Mouse (Mus musculus) frontal cortex, adult 2 months (tissue): ENCODE measurements around the gene Hsd17b6. TPM values are rescaled to one million over a fixed set of nuclear protein-coding genes. Genes with fewer than 3 reads are reported as not detected.
A peak's percentile ranks its signal among the peaks of the same experiment; 100 is the strongest.

ENCODE experiments used
- DNase-seq, 2 experiments: peaks; one replicate each; pipeline ENCODE4 v3.0.0; 2022; ENCODE audit warnings: low spot score in 1 of 2; ENCODE audit errors: extremely low spot score in 1 of 2
- polyA plus RNA-seq: library from polyadenylated mRNA; depleted of rRNA; stranded (reverse); fragments of >200 nt; gene quantifications from 2 replicates; pipeline ENCODE4 v1.2.3, GENCODE M21; 2012

Hsd17b6 gene
- polyA plus RNA-seq, 1 experiment, result 0.10 TPM

GRCm38 (mm10) chr10:128008207-128008889, 937 bp upstream of the Hsd17b6 start:
- DNase-seq, result peak; percentile 39 to 94

GRCm38 (mm10) chr10:128005479-128005878, 1.9 kb downstream of the Hsd17b6 start:
- no peak for DNase-seq

GRCm38 (mm10) chr10:128004918-128005317, 2.5 kb downstream of the Hsd17b6 start:
- no peak for DNase-seq

- DNase-seq, result no peak
Measured at GRCm38 (mm10) chr10:128003281-128003801, 4.1 kb downstream of the Hsd17b6 start.

GRCm38 (mm10) chr10:127998260-127998659, 9.2 kb downstream of the Hsd17b6 start:
- DNase-seq, result no peak

- DNase-seq, result no peak
Measured at GRCm38 (mm10) chr10:127996690-127997089, 10.7 kb downstream of the Hsd17b6 start.

GRCm38 (mm10) chr10:127985601-127986000, 21.8 kb downstream of the Hsd17b6 start:
- DNase-seq, result peak in 1 of 2 experiments; percentile 6

GRCm38 (mm10) chr10:127984650-127985049, 22.8 kb downstream of the Hsd17b6 start:
- DNase-seq, result peak; percentile 4 to 33

GRCm38 (mm10) chr10:127975503-127975902, 31.9 kb downstream of the Hsd17b6 start:
- no peak for DNase-seq

- DNase-seq, result no peak
Measured at GRCm38 (mm10) chr10:127974062-127974461, 33.3 kb downstream of the Hsd17b6 start.

GRCm38 (mm10) chr10:127971135-127971534, 36.3 kb downstream of the Hsd17b6 start:
- DNase-seq, result no peak

GRCm38 (mm10) chr10:127970359-127970831, 37.0 kb downstream of the Hsd17b6 start:
- DNase-seq, result no peak

GRCm38 (mm10) chr10:127969820-127970219, 37.6 kb downstream of the Hsd17b6 start:
- DNase-seq, result no peak

- no peak for DNase-seq
Measured at GRCm38 (mm10) chr10:127966506-127966905, 40.9 kb downstream of the Hsd17b6 start.

GRCm38 (mm10) chr10:127964004-127964403, 43.4 kb downstream of the Hsd17b6 start:
- DNase-seq, result no peak

GRCm38 (mm10) chr10:127962451-127962850, 45.0 kb downstream of the Hsd17b6 start:
- no peak for DNase-seq

- DNase-seq, result no peak
Measured at GRCm38 (mm10) chr10:127959161-127959679, 48.2 kb downstream of the Hsd17b6 start.

- peak in 1 of 2 experiments; percentile 87 for DNase-seq
Measured at GRCm38 (mm10) chr10:127956168-127956816, 51.1 kb downstream of the Hsd17b6 start.

- no peak for DNase-seq
Measured at GRCm38 (mm10) chr10:127955034-127955433, 52.4 kb downstream of the Hsd17b6 start.

- DNase-seq, result no peak
Measured at GRCm38 (mm10) chr10:127951821-127952220, 55.6 kb downstream of the Hsd17b6 start.

- DNase-seq, result no peak
Measured at GRCm38 (mm10) chr10:127951390-127951789, 56.0 kb downstream of the Hsd17b6 start.
